Mouse (Mus musculus): Measurements from ENCODE around the gene Apba3. TPM values are rescaled to one million over a fixed set of nuclear protein-coding genes. Genes with fewer than 3 reads are reported as not detected.

Apba3 gene
- polyA plus RNA-seq, 1 experiment, result 32.8 TPM

- Histone ChIP-seq H3K4me3 (replicated peaks; ENCODE audit: control insufficient read depth, low read depth, low read length) (peak within 1 kb of the TSS; percentile 82), H3K4me1 (ENCODE audit: control insufficient read depth, insufficient read depth, low read length) (peaks cover 1% of the 10 kb centered on the region; the same call in 1 of the 2 replicates), H3K27ac (ENCODE audit: control insufficient read depth, insufficient read depth, low read depth, low read length, poor library complexity) (peak within 1 kb of the TSS; percentile 95)
- TF ChIP-seq CTCF (IDR thresholded peaks at IDR 0.05; ENCODE audit: control insufficient read depth, insufficient read depth, low read length) (peak; percentile 13; the same call in 1 of the 2 replicates), POLR2A (IDR thresholded peaks at IDR 0.05; ENCODE audit: borderline replicate concordance, control insufficient read depth, low read depth, low read length) (peak; percentile 68)
- under 1% methylated on average over 68 of the region's 68 CpGs for WGBS
Observed at GRCm38 (mm10) chr10:81320550-81321347, 54.0 kb downstream of the Apba3 start, which contains the start of gene Cactin. TSS of gene Cactin (plus strand) at chr10:81321103.

GRCm38 (mm10) chr10:81321436-81321835, 54.7 kb downstream of the Apba3 start:
- H3K27ac ChIP-seq (ENCODE audit: control insufficient read depth, insufficient read depth, low read depth, low read length, poor library complexity), result peak overlapping the region; percentile 95
- TF ChIP-seq POLR2A (IDR thresholded peaks at IDR 0.05; ENCODE audit: borderline replicate concordance, control insufficient read depth, low read depth, low read length) (no peak), CTCF (IDR thresholded peaks at IDR 0.05; ENCODE audit: control insufficient read depth, insufficient read depth, low read length) (no peak)
- peak overlapping the region; percentile 82 for H3K4me3 ChIP-seq (replicated peaks; ENCODE audit: control insufficient read depth, low read depth, low read length)
- peaks cover 1% of the 10 kb centered on the region; the same call in 1 of the 2 replicates for H3K4me1 ChIP-seq (ENCODE audit: control insufficient read depth, insufficient read depth, low read length)
- WGBS, result 2% methylated on average over 20 of the region's 20 CpGs

GRCm38 (mm10) chr10:81322444-81322843, 55.7 kb downstream of the Apba3 start:
- H3K27ac ChIP-seq (ENCODE audit: control insufficient read depth, insufficient read depth, low read depth, low read length, poor library complexity), result no peak overlapping the region
- 93% methylated on average over 27 of the region's 27 CpGs for WGBS

More at GRCm38 (mm10) chr10:81322444-81322843, 55.7 kb downstream of the Apba3 start:
- Histone ChIP-seq H3K4me1 (ENCODE audit: control insufficient read depth, insufficient read depth, low read length) (peaks cover 1% of the 10 kb centered on the region; the same call in 1 of the 2 replicates), H3K4me3 (replicated peaks; ENCODE audit: control insufficient read depth, low read depth, low read length) (peak overlapping the region; percentile 26)
- TF ChIP-seq POLR2A (IDR thresholded peaks at IDR 0.05; ENCODE audit: borderline replicate concordance, control insufficient read depth, low read depth, low read length) (no peak), CTCF (IDR thresholded peaks at IDR 0.05; ENCODE audit: control insufficient read depth, insufficient read depth, low read length) (no peak)

Other genes with a start within 250 kb of the Apba3 start
- gene Diras1, start 241.3 kb upstream of the Apba3 start, polyA plus RNA-seq (2011; ENCODE audit: insufficient read depth, insufficient read length, low replicate concordance, missing spikeins), result not detected in 2 replicates
- gene Slc39a3, start 229.5 kb upstream of the Apba3 start, polyA plus RNA-seq (2011; ENCODE audit: insufficient read depth, insufficient read length, low replicate concordance, missing spikeins), result 3.7 and 3.9 TPM in 2 replicates
- gene Sgta, start 206.8 kb upstream of the Apba3 start, polyA plus RNA-seq (2011; ENCODE audit: insufficient read depth, insufficient read length, low replicate concordance, missing spikeins), result 26.2 and 52.3 TPM in 2 replicates
- 10.3 and 16.7 TPM in 2 replicates for gene Thop1, start 196.9 kb upstream of the Apba3 start, polyA plus RNA-seq (2011; ENCODE audit: insufficient read depth, insufficient read length, low replicate concordance, missing spikeins)
- 0.87 TPM in 1 of 2 replicates, not detected in the other for gene Creb3l3, start 168.1 kb upstream of the Apba3 start, polyA plus RNA-seq (2011; ENCODE audit: insufficient read depth, insufficient read length, low replicate concordance, missing spikeins)
- gene Map2k2, start 161.0 kb upstream of the Apba3 start, polyA plus RNA-seq (2011; ENCODE audit: insufficient read depth, insufficient read length, low replicate concordance, missing spikeins), result 57.6 and 108 TPM in 2 replicates
- gene Zbtb7a, start 131.7 kb upstream of the Apba3 start, polyA plus RNA-seq (2011; ENCODE audit: insufficient read depth, insufficient read length, low replicate concordance, missing spikeins), result 28.2 and 31.0 TPM in 2 replicates
- gene Pias4, start 99.0 kb upstream of the Apba3 start, polyA plus RNA-seq (2011; ENCODE audit: insufficient read depth, insufficient read length, low replicate concordance, missing spikeins), result 11.1 and 29.0 TPM in 2 replicates
- 347 and 468 TPM in 2 replicates for gene Eef2, start 90.3 kb upstream of the Apba3 start, polyA plus RNA-seq (2011; ENCODE audit: insufficient read depth, insufficient read length, low replicate concordance, missing spikeins)
- 7.2 and 23.2 TPM in 2 replicates for gene Dapk3, start 84.0 kb upstream of the Apba3 start, polyA plus RNA-seq (2011; ENCODE audit: insufficient read depth, insufficient read length, low replicate concordance, missing spikeins)
- gene 4930442H23Rik, start 83.1 kb upstream of the Apba3 start, polyA plus RNA-seq (2011; ENCODE audit: insufficient read depth, insufficient read length, low replicate concordance, missing spikeins), result not detected in 2 replicates
- gene Nmrk2, start 64.9 kb upstream of the Apba3 start, polyA plus RNA-seq (2011; ENCODE audit: insufficient read depth, insufficient read length, low replicate concordance, missing spikeins), result not detected in 2 replicates
- gene Atcay, start 36.1 kb upstream of the Apba3 start, polyA plus RNA-seq (2011; ENCODE audit: insufficient read depth, insufficient read length, low replicate concordance, missing spikeins), result not detected in 2 replicates
- 0.32 and 2.5 TPM in 2 replicates for gene Zfr2, start 33.8 kb upstream of the Apba3 start, polyA plus RNA-seq (2011; ENCODE audit: insufficient read depth, insufficient read length, low replicate concordance, missing spikeins)
- gene Matk, start 14.0 kb upstream of the Apba3 start, polyA plus RNA-seq (2011; ENCODE audit: insufficient read depth, insufficient read length, low replicate concordance, missing spikeins), result 11.9 and 18.9 TPM in 2 replicates
- 34.4 and 75.4 TPM in 2 replicates for gene Mrpl54, start within 50 bp of the Apba3 start, polyA plus RNA-seq (2011; ENCODE audit: insufficient read depth, insufficient read length, low replicate concordance, missing spikeins)
- 3.0 and 3.4 TPM in 2 replicates for gene Tjp3, start 24.6 kb downstream of the Apba3 start, polyA plus RNA-seq (2011; ENCODE audit: insufficient read depth, insufficient read length, low replicate concordance, missing spikeins)
- gene Pip5k1c, start 26.0 kb downstream of the Apba3 start, polyA plus RNA-seq (2011; ENCODE audit: insufficient read depth, insufficient read length, low replicate concordance, missing spikeins), result 31.2 and 62.2 TPM in 2 replicates
- 24.0 and 36.6 TPM in 2 replicates for gene Cactin, start 54.1 kb downstream of the Apba3 start, polyA plus RNA-seq (2011; ENCODE audit: insufficient read depth, insufficient read length, low replicate concordance, missing spikeins)
- gene Tbxa2r, start 61.8 kb downstream of the Apba3 start, polyA plus RNA-seq (2011; ENCODE audit: insufficient read depth, insufficient read length, low replicate concordance, missing spikeins), result 3.3 and 7.9 TPM in 2 replicates
- not detected in 2 replicates for gene Gipc3, start 76.3 kb downstream of the Apba3 start, polyA plus RNA-seq (2011; ENCODE audit: insufficient read depth, insufficient read length, low replicate concordance, missing spikeins)
- gene Hmg20b, start 83.5 kb downstream of the Apba3 start, polyA plus RNA-seq (2011; ENCODE audit: insufficient read depth, insufficient read length, low replicate concordance, missing spikeins), result 56.9 and 60.7 TPM in 2 replicates
- 11.0 and 14.3 TPM in 2 replicates for gene Mfsd12, start 90.5 kb downstream of the Apba3 start, polyA plus RNA-seq (2011; ENCODE audit: insufficient read depth, insufficient read length, low replicate concordance, missing spikeins)
- gene 4930404N11Rik, start 98.9 kb downstream of the Apba3 start, polyA plus RNA-seq (2011; ENCODE audit: insufficient read depth, insufficient read length, low replicate concordance, missing spikeins), result 4.5 and 12.3 TPM in 2 replicates
- gene Fzr1, start 111.6 kb downstream of the Apba3 start, polyA plus RNA-seq (2011; ENCODE audit: insufficient read depth, insufficient read length, low replicate concordance, missing spikeins), result 126 and 131 TPM in 2 replicates
- 14.6 and 23.0 TPM in 2 replicates for gene Dohh, start 117.5 kb downstream of the Apba3 start, polyA plus RNA-seq (2011; ENCODE audit: insufficient read depth, insufficient read length, low replicate concordance, missing spikeins)
- 3.4 and 4.3 TPM in 2 replicates for gene Gm48551, start 117.5 kb downstream of the Apba3 start, polyA plus RNA-seq (2011; ENCODE audit: insufficient read depth, insufficient read length, low replicate concordance, missing spikeins)
- gene Gm48552, start 122.0 kb downstream of the Apba3 start, polyA plus RNA-seq (2011; ENCODE audit: insufficient read depth, insufficient read length, low replicate concordance, missing spikeins), result not detected in 2 replicates
- gene Smim24, start 126.1 kb downstream of the Apba3 start, polyA plus RNA-seq (2011; ENCODE audit: insufficient read depth, insufficient read length, low replicate concordance, missing spikeins), result 7.9 and 18.0 TPM in 2 replicates
- gene Nfic, start 188.7 kb downstream of the Apba3 start, polyA plus RNA-seq (2011; ENCODE audit: insufficient read depth, insufficient read length, low replicate concordance, missing spikeins), result 5.1 and 14.5 TPM in 2 replicates
- 0.72 TPM in 1 of 2 replicates, not detected in the other for gene Celf5, start 215.7 kb downstream of the Apba3 start, polyA plus RNA-seq (2011; ENCODE audit: insufficient read depth, insufficient read length, low replicate concordance, missing spikeins)
- 30.2 and 61.0 TPM in 2 replicates for gene Ncln, start 229.4 kb downstream of the Apba3 start, polyA plus RNA-seq (2011; ENCODE audit: insufficient read depth, insufficient read length, low replicate concordance, missing spikeins)
- gene S1pr4, start 233.2 kb downstream of the Apba3 start, polyA plus RNA-seq (2011; ENCODE audit: insufficient read depth, insufficient read length, low replicate concordance, missing spikeins), result 7.6 and 15.8 TPM in 2 replicates